Mouse (Mus musculus) liver, embryonic 14.5 days (tissue): Measurements from ENCODE around the gene Ctsk. TPM values are rescaled to one million over a fixed set of nuclear protein-coding genes. Genes with fewer than 3 reads are reported as not detected.

ENCODE experiments used
- ATAC-seq: fragments of 200-750 bp; cut with Nextera tagmentation; 2 replicates; pipeline ENCODE4 v1.8.0; 2017; ENCODE audit warnings: moderate number of reproducible peaks, mild to moderate bottlenecking, moderate library complexity; ENCODE audit not compliant: insufficient read depth
- DNase-seq, 3 experiments: peaks; one replicate each; pipeline ENCODE4 v3.0.0-alpha.2; 2012 to 2013; ENCODE audit warnings: low read depth in 3 of 3, low spot score in 3 of 3
- H3K27ac ChIP-seq: fragments of 300-500 bp; sonication (generic); 2 replicates; pipeline ENCODE4 v1.5.1; 2014; ENCODE audit warnings: moderate library complexity, mild to moderate bottlenecking, control low read depth, inconsistent platforms
- H3K27me3 ChIP-seq: fragments of 300-500 bp; sonication (generic); 2 replicates; pipeline ENCODE4 v1.6.1; 2014; ENCODE audit warnings: mild to moderate bottlenecking, low read length, moderate library complexity; ENCODE audit not compliant: control insufficient read depth, insufficient read depth
- H3K36me3 ChIP-seq: fragments of 300-500 bp; sonication (generic); replicated peaks from 2 replicates; pipeline ENCODE4 v1.6.1; 2014; ENCODE audit warnings: low read depth; ENCODE audit not compliant: control insufficient read depth, insufficient read depth
- H3K4me1 ChIP-seq, 2 experiments: fragments of 200-500 bp in 1 of 2; fragments of 300-500 bp in 1 of 2; sonication (generic) in 1 of 2; replicated peaks; 2 replicates each; pipeline ENCODE4 v1.6.1; 2012 to 2014; ENCODE audit warnings: antibody characterized with exemption in 1 of 2, inconsistent platforms in 1 of 2, low read length in 1 of 2; ENCODE audit not compliant: control insufficient read depth in 2 of 2, insufficient read depth in 2 of 2
- H3K4me2 ChIP-seq: fragments of 300-500 bp; sonication (generic); 2 replicates; pipeline ENCODE4 v1.6.1; 2014; ENCODE audit warnings: low read depth, mild to moderate bottlenecking, control low read depth, moderate library complexity
- H3K4me3 ChIP-seq, 2 experiments: fragments of 200-500 bp in 1 of 2; fragments of 300-500 bp in 1 of 2; sonication (generic) in 1 of 2; 2 replicates each; pipeline ENCODE4 v1.5.1; 2012 to 2014; ENCODE audit warnings: low read depth in 2 of 2, low read length in 2 of 2, mild to moderate bottlenecking in 2 of 2, control low read depth in 1 of 2, inconsistent platforms in 1 of 2, moderate library complexity in 1 of 2; ENCODE audit not compliant: insufficient read depth in 1 of 2
- H3K9ac ChIP-seq: fragments of 300-500 bp; sonication (generic); replicated peaks from 2 replicates; pipeline ENCODE4 v1.6.1; 2014; ENCODE audit warnings: mild to moderate bottlenecking, control low read depth, moderate library complexity
- H3K9me3 ChIP-seq: fragments of 300-500 bp; sonication (generic); 2 replicates; pipeline ENCODE4 v1.6.1; 2016; ENCODE audit warnings: low read length, mixed read lengths; ENCODE audit not compliant: control insufficient read depth
- CTCF ChIP-seq: IDR thresholded peaks from 2 replicates; pipeline ENCODE4 v1.5.1; 2016; ENCODE audit warnings: antibody characterized with exemption, low read depth, control low read depth
- EP300 ChIP-seq: IDR thresholded peaks from 2 replicates; pipeline ENCODE4 v1.6.1; 2016; ENCODE audit warnings: antibody characterized with exemption, low read depth
- WGBS: fragments of 180-500 bp; shearing (Covaris S2); extraction: QIAGEN DNeasy Blood & Tissue Kit; methylation state at CpG from one replicate; pipeline ENCODE4 v1.1.7; 2014; ENCODE audit not compliant: insufficient replicate concordance; 5-methylcytosine and 5-hydroxymethylcytosine counted together
- polyA plus RNA-seq, 2 experiments: library from polyadenylated mRNA; depleted of rRNA in 1 of 2; stranded (reverse) in 1 of 2; unstranded in 1 of 2; fragments of >200 nt; fragmentation: Nextera tagmentation in 1 of 2; extraction: Ambion mirVana in 1 of 2; gene quantifications; 2 replicates each; pipeline versions ENCODE4 v1.2.1 to v1.2.3; 2012 to 2014

Gene Ctsk
- polyA plus RNA-seq, 2 experiments: 0.92 to 1.3 TPM

GRCm38 (mm10) chr3:95526111-95526510 is 27.1 kb downstream of the Ctsk start:
- Histone ChIP-seq H3K36me3 (no peaks in the 10 kb centered on the region), H3K9me3 (no peaks in the 10 kb centered on the region), H3K9ac (no peak overlapping the region), H3K27ac (no peak overlapping the region), H3K4me2 (no peak overlapping the region), H3K27me3 (no peaks in the 10 kb centered on the region), H3K4me3 (no peak overlapping the region), H3K4me1 (peaks cover 14 to 23% of the 10 kb centered on the region in 2 experiments)
- DNase-seq (no peak), ATAC-seq (peak; percentile 67)
- TF ChIP-seq CTCF: no peak
- peak; percentile 19; the same call in 1 of the 2 replicates for TF ChIP-seq EP300

- H3K27ac ChIP-seq: no peak within 1 kb of the TSS
- peaks cover 8 to 17% of the 10 kb centered on the region in 2 experiments for H3K4me1 ChIP-seq
- no peak within 1 kb of the TSS for H3K9ac ChIP-seq
- no peaks in the 10 kb centered on the region for H3K27me3 ChIP-seq
- DNase-seq: no peak
- no peak for TF ChIP-seq EP300
- ATAC-seq: no peak
- no peaks in the 10 kb centered on the region for H3K36me3 ChIP-seq
- H3K4me3 ChIP-seq: no peak within 1 kb of the TSS
- no peaks in the 10 kb centered on the region for H3K9me3 ChIP-seq
- WGBS: 53% methylated on average over 8 of the region's 8 CpGs
- H3K4me2 ChIP-seq: no peak within 1 kb of the TSS
Measured at GRCm38 (mm10) chr3:95526622-95527211, 27.7 kb downstream of the Ctsk start, which contains the start of gene Ctss. Gene Ctss (plus strand): TSS chr3:95526786.

DNA sequence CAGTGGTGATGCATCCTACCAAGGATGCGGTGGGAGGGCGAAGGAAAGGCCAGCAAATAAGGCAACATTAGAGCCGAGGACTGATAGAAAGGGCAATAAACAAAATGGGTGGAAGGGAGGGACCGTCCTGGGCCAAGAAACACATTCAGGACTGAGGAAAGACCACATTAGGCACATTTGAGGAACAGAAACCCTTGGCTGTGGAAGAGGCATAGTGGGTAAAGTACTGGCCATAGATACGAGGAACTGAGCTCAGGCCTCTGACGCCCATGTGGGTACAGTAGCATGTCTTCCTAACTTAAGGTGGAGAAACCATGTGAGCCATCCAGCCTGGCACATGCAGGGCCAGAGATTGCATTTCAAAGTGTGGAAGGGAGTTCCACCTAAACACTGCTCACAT is 30.8 kb downstream of the Ctsk start:
- Histone ChIP-seq H3K4me3 (no peak overlapping the region), H3K27ac (no peak overlapping the region), H3K4me2 (no peak overlapping the region), H3K36me3 (no peaks in the 10 kb centered on the region), H3K9me3 (no peaks in the 10 kb centered on the region), H3K27me3 (no peaks in the 10 kb centered on the region), H3K4me1 (peaks cover 0 to 6% of the 10 kb centered on the region in 2 experiments; a peak in 3 of 4 replicates), H3K9ac (no peak overlapping the region)
- DNase-seq: no peak
- TF ChIP-seq EP300 (no peak), CTCF (no peak)
- no peak for ATAC-seq
- WGBS: 58% methylated on average over 6 of the region's 6 CpGs

DNA sequence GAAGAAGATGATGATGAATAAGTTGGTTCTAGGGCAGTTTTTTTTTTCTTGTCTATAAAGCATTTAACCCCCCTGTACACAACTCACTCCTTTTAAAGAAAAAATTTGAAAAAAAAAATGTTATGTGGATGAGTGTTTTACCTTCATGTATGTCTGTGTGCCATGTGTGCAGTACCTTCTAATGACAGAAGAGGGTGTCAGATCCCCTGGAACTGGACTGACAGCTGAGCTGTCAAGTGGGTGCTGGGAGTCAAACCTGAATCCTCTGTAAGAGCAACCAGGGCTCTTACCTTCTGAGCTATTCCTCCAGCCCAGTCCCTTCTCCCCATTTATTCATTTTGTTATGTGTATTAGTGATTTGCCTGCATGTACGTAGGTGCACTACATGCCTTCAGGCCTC is 32.0 kb downstream of the Ctsk start:
- no peak overlapping the region for H3K27ac ChIP-seq
- H3K4me1 ChIP-seq: peaks cover 0 to 6% of the 10 kb centered on the region in 2 experiments; a peak in 3 of 4 replicates
- TF ChIP-seq EP300: no peak
- peak; percentile 37 for TF ChIP-seq CTCF
- ATAC-seq (no peak), DNase-seq (no peak)
- H3K9me3 ChIP-seq: no peaks in the 10 kb centered on the region
- no peaks in the 10 kb centered on the region for H3K27me3 ChIP-seq
- no peak overlapping the region for H3K9ac ChIP-seq
- 83% methylated on average over 1 of the region's 1 CpGs for WGBS
- H3K36me3 ChIP-seq: no peaks in the 10 kb centered on the region
- no peak overlapping the region for H3K4me2 ChIP-seq
- no peak overlapping the region for H3K4me3 ChIP-seq

DNA sequence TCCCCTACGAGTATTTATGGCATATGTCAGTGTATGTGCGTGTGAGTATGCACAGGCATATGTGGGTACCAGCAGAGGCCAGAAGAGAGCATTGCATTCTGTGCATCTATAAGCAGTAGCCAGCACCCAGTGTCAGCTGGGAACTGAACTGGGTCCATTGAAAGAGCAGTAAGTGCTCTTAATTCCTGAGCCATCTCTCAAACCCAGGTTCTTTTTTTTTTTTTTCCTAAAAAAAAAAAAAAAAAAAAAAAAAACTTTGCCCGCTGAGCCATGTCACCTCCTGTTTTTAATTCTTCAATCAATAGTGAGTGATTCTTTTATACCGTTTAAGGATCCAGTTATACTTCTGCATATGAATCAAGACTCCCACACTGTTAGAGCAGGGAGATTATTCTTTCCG is 34.3 kb downstream of the Ctsk start:
- no peak overlapping the region for H3K4me3 ChIP-seq
- H3K9me3 ChIP-seq: no peaks in the 10 kb centered on the region
- H3K36me3 ChIP-seq: no peaks in the 10 kb centered on the region
- ATAC-seq: no peak
- WGBS: 74% methylated on average over 5 of the region's 5 CpGs
- peaks cover 3% of the 10 kb centered on the region; the same call in 1 of the 2 replicates for H3K27me3 ChIP-seq
- peaks cover 0 to 4% of the 10 kb centered on the region in 2 experiments; a peak in 2 of 4 replicates for H3K4me1 ChIP-seq
- DNase-seq: no peak
- TF ChIP-seq EP300: no peak
- TF ChIP-seq CTCF: peak; percentile 16; the same call in 1 of the 2 replicates
- H3K9ac ChIP-seq: no peak overlapping the region
- H3K27ac ChIP-seq: no peak overlapping the region
- no peak overlapping the region for H3K4me2 ChIP-seq
